21 mouse cellular contexts compared by ENCODE assay signal in the genomic region with DNA sequence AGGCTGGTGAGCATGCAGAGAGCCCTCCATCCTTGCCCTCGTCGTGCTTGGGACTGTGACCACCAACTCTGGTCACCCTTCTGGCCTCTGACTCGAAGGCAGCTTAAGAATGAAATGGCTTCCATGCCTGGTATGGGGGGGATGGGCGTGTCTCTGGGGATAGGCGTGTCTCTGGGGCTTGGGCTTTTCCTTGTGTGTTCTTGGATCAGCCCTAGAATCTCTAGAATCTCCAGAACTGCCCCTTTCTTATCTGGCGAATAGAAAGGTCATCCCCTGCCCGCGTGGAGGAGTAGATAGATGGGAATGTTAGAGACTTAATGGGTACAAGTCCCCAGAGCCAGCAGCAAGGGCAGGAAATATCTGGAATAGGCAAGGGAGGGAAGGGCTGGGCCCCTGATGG. TPM values are rescaled to one million over a fixed set of nuclear protein-coding genes. Genes with fewer than 3 reads are reported as not detected.
DNase-seq lines count a peak whose midpoint lies in the region; ATAC-seq lines count a peak whose summit lies in the region.
"Had no signal": no experiment of that assay in that cellular context is flagged by ENCODE, and none has a peak within 500 bp of the region (broad histone marks: within the 10 kb centered on the region; RNA-seq: fewer than 3 reads in every experiment).

No protein-coding gene starts in this region.

- no peak overlapping the region for H3K9ac ChIP-seq in neural tube, embryonic 12.5 days
- no peak overlapping the region for H3K9ac ChIP-seq in neural tube, embryonic 15.5 days (replicated peaks)
- H3K9ac ChIP-seq in forebrain, embryonic 11.5 days (ENCODE audit: low read length) = peak overlapping the region; percentile 2
- H3K9ac ChIP-seq in hindbrain, embryonic 13.5 days = no peak overlapping the region
- no peak overlapping the region for H3K9ac ChIP-seq in neural tube, embryonic 13.5 days
- no peak overlapping the region for H3K9ac ChIP-seq in intestine, embryonic 16.5 days (ENCODE audit: low read depth, low read length)
- H3K9ac ChIP-seq: embryonic facial prominence, embryonic 15.5 days; kidney, embryonic 15.5 days; liver, postnatal 0 days had no signal

- DNase-seq in forebrain, embryonic 11.5 days (ENCODE audit: low spot score) = peak; percentile 75
- no peak for DNase-seq in layer of hippocampus, adult 9-11 months
- no peak for DNase-seq in gastrocnemius, postnatal 25 days
- DNase-seq: cerebellum, postnatal 36 days; gastrocnemius, postnatal 36 days; heart, postnatal 14 days; layer of hippocampus, postnatal 36 days; liver; liver, postnatal 0 days; lung, postnatal 14 days; right cerebral cortex, postnatal 25 days; thymus, postnatal 25 days had no signal

- H3K4me1 ChIP-seq in neural tube, embryonic 12.5 days = peaks cover 43% of the 10 kb centered on the region
- peaks cover 19% of the 10 kb centered on the region for H3K4me1 ChIP-seq in neural tube, embryonic 15.5 days
- peaks cover 42% of the 10 kb centered on the region for H3K4me1 ChIP-seq in forebrain, embryonic 11.5 days (replicated peaks; ENCODE audit: control insufficient read depth, insufficient read depth, low read length)
- H3K4me1 ChIP-seq in hindbrain, embryonic 13.5 days (replicated peaks) = peaks cover 55% of the 10 kb centered on the region
- peaks cover 47% of the 10 kb centered on the region for H3K4me1 ChIP-seq in neural tube, embryonic 13.5 days (replicated peaks)
- H3K4me1 ChIP-seq in intestine, embryonic 16.5 days (ENCODE audit: control insufficient read depth, insufficient read depth, low read length) = 0 out of 2 replicates have a peak, but pooled peaks cover 4% of the 10 kb centered on the region

- H3K9me3 ChIP-seq in neural tube, embryonic 12.5 days = no peaks in the 10 kb centered on the region
- no peaks in the 10 kb centered on the region for H3K9me3 ChIP-seq in neural tube, embryonic 15.5 days (replicated peaks)
- no peaks in the 10 kb centered on the region for H3K9me3 ChIP-seq in forebrain, embryonic 11.5 days (ENCODE audit: control insufficient read depth, low read length)
- no peaks in the 10 kb centered on the region for H3K9me3 ChIP-seq in hindbrain, embryonic 13.5 days
- no peaks in the 10 kb centered on the region for H3K9me3 ChIP-seq in neural tube, embryonic 13.5 days
- H3K9me3 ChIP-seq in intestine, embryonic 16.5 days (ENCODE audit: control insufficient read depth, low read length) = no peaks in the 10 kb centered on the region
- H3K9me3 ChIP-seq: embryonic facial prominence, embryonic 15.5 days; heart, embryonic 10.5 days; kidney, embryonic 15.5 days had no signal

- no peak overlapping the region; the same call in 1 of the 2 replicates for H3K4me2 ChIP-seq in neural tube, embryonic 12.5 days (replicated peaks)
- no peak overlapping the region for H3K4me2 ChIP-seq in neural tube, embryonic 15.5 days
- H3K4me2 ChIP-seq in forebrain, embryonic 11.5 days (ENCODE audit: low read depth, low read length, severe bottlenecking) = peak overlapping the region; percentile 15; the same call in 1 of the 2 replicates
- H3K4me2 ChIP-seq in hindbrain, embryonic 13.5 days = no peak overlapping the region
- H3K4me2 ChIP-seq in neural tube, embryonic 13.5 days = no peak overlapping the region
- no peak overlapping the region for H3K4me2 ChIP-seq in intestine, embryonic 16.5 days (ENCODE audit: low read depth, low read length)
- H3K4me2 ChIP-seq: embryonic facial prominence, embryonic 15.5 days; kidney, embryonic 15.5 days had no signal

- ATAC-seq in neural tube, embryonic 12.5 days (ENCODE audit: low FRiP score, low read depth) = 0 out of 2 replicates have a peak, but pooled peaks have one; percentile 10
- ATAC-seq in neural tube, embryonic 15.5 days (ENCODE audit: low FRiP score) = no peak
- ATAC-seq in forebrain, embryonic 11.5 days (replicated peaks; ENCODE audit: low FRiP score) = peak; percentile 6
- peak; percentile 11; the same call in 1 of the 2 replicates for ATAC-seq in hindbrain, embryonic 13.5 days (ENCODE audit: low FRiP score)
- ATAC-seq in neural tube, embryonic 13.5 days (ENCODE audit: low read depth) = no peak
- ATAC-seq in intestine, embryonic 16.5 days = no peak
- ATAC-seq: liver, postnatal 0 days had no signal

- peaks cover 34% of the 10 kb centered on the region for H3K27me3 ChIP-seq in neural tube, embryonic 12.5 days (replicated peaks)
- H3K27me3 ChIP-seq in neural tube, embryonic 15.5 days (replicated peaks) = peaks cover 41% of the 10 kb centered on the region
- peaks cover 5% of the 10 kb centered on the region; the same call in 1 of the 2 replicates for H3K27me3 ChIP-seq in forebrain, embryonic 11.5 days (ENCODE audit: control insufficient read depth, insufficient read depth, low read length)
- peaks cover 48% of the 10 kb centered on the region for H3K27me3 ChIP-seq in hindbrain, embryonic 13.5 days
- peaks cover 48% of the 10 kb centered on the region for H3K27me3 ChIP-seq in neural tube, embryonic 13.5 days
- H3K27me3 ChIP-seq in intestine, embryonic 16.5 days (replicated peaks; ENCODE audit: control insufficient read depth, insufficient read depth, low read length) = peaks cover 42% of the 10 kb centered on the region

- WGBS in neural tube, embryonic 12.5 days = 7% methylated on average over 8 of the region's 8 CpGs
- 9% methylated on average over 8 of the region's 8 CpGs for WGBS in neural tube, embryonic 15.5 days
- WGBS in forebrain, embryonic 11.5 days = 1% methylated on average over 8 of the region's 8 CpGs
- WGBS in hindbrain, embryonic 13.5 days = 6% methylated on average over 8 of the region's 8 CpGs
- WGBS in neural tube, embryonic 13.5 days = 7% methylated on average over 8 of the region's 8 CpGs
- 20% methylated on average over 8 of the region's 8 CpGs for WGBS in intestine, embryonic 16.5 days

- H3K36me3 ChIP-seq in neural tube, embryonic 12.5 days = no peaks in the 10 kb centered on the region
- no peaks in the 10 kb centered on the region for H3K36me3 ChIP-seq in neural tube, embryonic 15.5 days
- H3K36me3 ChIP-seq in forebrain, embryonic 11.5 days (ENCODE audit: control insufficient read depth, insufficient read depth, low read length) = no peaks in the 10 kb centered on the region
- H3K36me3 ChIP-seq in hindbrain, embryonic 13.5 days = no peaks in the 10 kb centered on the region
- H3K36me3 ChIP-seq in neural tube, embryonic 13.5 days = no peaks in the 10 kb centered on the region
- no peaks in the 10 kb centered on the region for H3K36me3 ChIP-seq in intestine, embryonic 16.5 days (ENCODE audit: control insufficient read depth, insufficient read depth, low read length)
- H3K36me3 ChIP-seq: embryonic facial prominence, embryonic 15.5 days; heart, embryonic 10.5 days; kidney, embryonic 15.5 days had no signal

- no peak overlapping the region for H3K4me3 ChIP-seq in neural tube, embryonic 12.5 days
- H3K4me3 ChIP-seq in neural tube, embryonic 15.5 days (replicated peaks) = no peak overlapping the region
- no peak overlapping the region for H3K4me3 ChIP-seq in forebrain, embryonic 11.5 days (ENCODE audit: low read depth, low read length)
- H3K4me3 ChIP-seq in hindbrain, embryonic 13.5 days = no peak overlapping the region
- H3K4me3 ChIP-seq in neural tube, embryonic 13.5 days = no peak overlapping the region
- H3K4me3 ChIP-seq in intestine, embryonic 16.5 days (ENCODE audit: low read length) = no peak overlapping the region
- H3K4me3 ChIP-seq: embryonic facial prominence, embryonic 15.5 days; kidney, embryonic 15.5 days; megakaryocyte, embryonic 14.5 days had no signal

- no peak overlapping the region for H3K27ac ChIP-seq in neural tube, embryonic 12.5 days
- no peak overlapping the region for H3K27ac ChIP-seq in neural tube, embryonic 15.5 days (replicated peaks)
- peak overlapping the region; percentile 94 for H3K27ac ChIP-seq in forebrain, embryonic 11.5 days (ENCODE audit: low read depth, low read length)
- peak overlapping the region; percentile 49 for H3K27ac ChIP-seq in hindbrain, embryonic 13.5 days
- H3K27ac ChIP-seq in neural tube, embryonic 13.5 days (replicated peaks) = peak overlapping the region; percentile 52
- H3K27ac ChIP-seq in intestine, embryonic 16.5 days (ENCODE audit: low read length) = no peak overlapping the region
- H3K27ac ChIP-seq: embryonic facial prominence, embryonic 15.5 days; kidney, embryonic 15.5 days had no signal

RNA-seq across cellular contexts. Expression of gene Hhipl1, which starts 14.0 kb away (rescaled TPM):
- polyA plus RNA-seq in neural tube, embryonic 12.5 days (2016; fragmentation: Nextera tagmentation; extraction: Ambion mirVana) = 2.1 and 2.3 TPM in 2 replicates
- polyA plus RNA-seq in neural tube, embryonic 15.5 days (2015; fragmentation: Nextera tagmentation; extraction: Ambion mirVana) = 2.7 and 3.2 TPM in 2 replicates
- 2.5 and 3.0 TPM in 2 replicates for polyA plus RNA-seq in forebrain, embryonic 11.5 days (2014; fragmentation: Nextera tagmentation; extraction: Ambion mirVana)
- polyA plus RNA-seq in hindbrain, embryonic 13.5 days (2015; fragmentation: Nextera tagmentation; extraction: Ambion mirVana) = 1.5 and 1.6 TPM in 2 replicates
- 1.6 TPM in 2 replicates for polyA plus RNA-seq in neural tube, embryonic 13.5 days (2015; fragmentation: Nextera tagmentation; extraction: Ambion mirVana)
- polyA plus RNA-seq in intestine, embryonic 16.5 days (2015; fragmentation: Nextera tagmentation; extraction: Ambion mirVana) = 0.43 and 0.53 TPM in 2 replicates
- total RNA-seq in gastrocnemius, postnatal 25 days (2021) = under 1 TPM; 0.91 to 0.95 TPM

RNA-seq across cellular contexts. Expression of gene Cyp46a1, which starts 14.1 kb away (rescaled TPM):
- polyA plus RNA-seq in neural tube, embryonic 12.5 days (2016; fragmentation: Nextera tagmentation; extraction: Ambion mirVana) = 12.7 and 19.0 TPM in 2 replicates
- 29.5 and 33.2 TPM in 2 replicates for polyA plus RNA-seq in neural tube, embryonic 15.5 days (2015; fragmentation: Nextera tagmentation; extraction: Ambion mirVana)
- 16.3 and 18.4 TPM in 2 replicates for polyA plus RNA-seq in forebrain, embryonic 11.5 days (2014; fragmentation: Nextera tagmentation; extraction: Ambion mirVana)
- 15.4 and 17.5 TPM in 2 replicates for polyA plus RNA-seq in hindbrain, embryonic 13.5 days (2015; fragmentation: Nextera tagmentation; extraction: Ambion mirVana)
- polyA plus RNA-seq in neural tube, embryonic 13.5 days (2015; fragmentation: Nextera tagmentation; extraction: Ambion mirVana) = 14.9 and 15.8 TPM in 2 replicates
- polyA plus RNA-seq in intestine, embryonic 16.5 days (2015; fragmentation: Nextera tagmentation; extraction: Ambion mirVana) = 3.8 and 4.6 TPM in 2 replicates
- total RNA-seq in gastrocnemius, postnatal 25 days (2021) = under 1 TPM; 0.13 TPM

RNA-seq across cellular contexts. Expression of gene Ccdc85c, which starts 44.9 kb away (rescaled TPM):
- 14.5 and 20.4 TPM in 2 replicates for polyA plus RNA-seq in neural tube, embryonic 12.5 days (2016; fragmentation: Nextera tagmentation; extraction: Ambion mirVana)
- polyA plus RNA-seq in neural tube, embryonic 15.5 days (2015; fragmentation: Nextera tagmentation; extraction: Ambion mirVana) = 10.5 and 11.9 TPM in 2 replicates
- polyA plus RNA-seq in forebrain, embryonic 11.5 days (2014; fragmentation: Nextera tagmentation; extraction: Ambion mirVana) = 18.0 and 18.8 TPM in 2 replicates
- polyA plus RNA-seq in hindbrain, embryonic 13.5 days (2015; fragmentation: Nextera tagmentation; extraction: Ambion mirVana) = 17.3 and 17.7 TPM in 2 replicates
- polyA plus RNA-seq in neural tube, embryonic 13.5 days (2015; fragmentation: Nextera tagmentation; extraction: Ambion mirVana) = 14.5 and 15.8 TPM in 2 replicates
- polyA plus RNA-seq in intestine, embryonic 16.5 days (2015; fragmentation: Nextera tagmentation; extraction: Ambion mirVana) = 4.8 and 7.1 TPM in 2 replicates
- 10 to 100 TPM; 11.4 to 15.2 TPM for total RNA-seq in gastrocnemius, postnatal 25 days (2021)

RNA-seq across cellular contexts. Expression of gene Eml1, which starts 50.7 kb away (rescaled TPM):
- polyA plus RNA-seq in neural tube, embryonic 12.5 days (2016; fragmentation: Nextera tagmentation; extraction: Ambion mirVana) = 108 and 122 TPM in 2 replicates
- polyA plus RNA-seq in neural tube, embryonic 15.5 days (2015; fragmentation: Nextera tagmentation; extraction: Ambion mirVana) = 60.3 and 69.0 TPM in 2 replicates
- polyA plus RNA-seq in forebrain, embryonic 11.5 days (2014; fragmentation: Nextera tagmentation; extraction: Ambion mirVana) = 90.3 and 92.5 TPM in 2 replicates
- 58.7 and 61.9 TPM in 2 replicates for polyA plus RNA-seq in hindbrain, embryonic 13.5 days (2015; fragmentation: Nextera tagmentation; extraction: Ambion mirVana)
- polyA plus RNA-seq in neural tube, embryonic 13.5 days (2015; fragmentation: Nextera tagmentation; extraction: Ambion mirVana) = 91.4 and 94.3 TPM in 2 replicates
- polyA plus RNA-seq in intestine, embryonic 16.5 days (2015; fragmentation: Nextera tagmentation; extraction: Ambion mirVana) = 63.7 and 67.4 TPM in 2 replicates
- 100 to 1,000 TPM in 1 of 2 experiments, 10 to 100 TPM in 1; 84.7 to 109 TPM for total RNA-seq in gastrocnemius, postnatal 25 days (2021)

Comparison
In these comparisons a context has a peak if more than half of its experiments do, and no peak if none do; other contexts are left out.
1. ATAC-seq: peak in neural tube, embryonic 12.5 days (single experiment), forebrain, embryonic 11.5 days (single experiment) and hindbrain, embryonic 13.5 days (single experiment); none in neural tube, embryonic 15.5 days (single experiment), neural tube, embryonic 13.5 days (single experiment) and intestine, embryonic 16.5 days (single experiment).
2. H3K27ac ChIP-seq: peak in forebrain, embryonic 11.5 days (single experiment), hindbrain, embryonic 13.5 days (single experiment) and neural tube, embryonic 13.5 days (single experiment); none in neural tube, embryonic 12.5 days (single experiment), neural tube, embryonic 15.5 days (single experiment) and intestine, embryonic 16.5 days (single experiment).